Mouse (Mus musculus) C2C12 (cell line): ENCODE results near the gene Slc36a3.
A peak's percentile ranks its signal among the peaks of the same experiment; 100 is the strongest.

ENCODE experiments used
- CEBPB ChIP-seq: IDR thresholded peaks from one replicate; pipeline ENCODE4 v1.6.1; 2011; ENCODE audit warnings: low read depth, mild to moderate bottlenecking, control low read depth, moderate library complexity
- CTCF ChIP-seq: IDR thresholded peaks from one replicate; pipeline ENCODE4 v1.5.1; 2011; ENCODE audit not compliant: control insufficient read depth, insufficient read depth, insufficient read length
- MAX ChIP-seq: IDR thresholded peaks from one replicate; pipeline ENCODE4 v1.6.1; 2011; ENCODE audit warnings: mild to moderate bottlenecking, control low read depth
- MYOD1 ChIP-seq: IDR thresholded peaks from one replicate; pipeline ENCODE4 v1.6.1; 2011; ENCODE audit warnings: low read depth; ENCODE audit not compliant: control insufficient read depth, insufficient read length
- MYOG ChIP-seq: IDR thresholded peaks from one replicate; pipeline ENCODE4 v1.6.1; 2011; ENCODE audit not compliant: control insufficient read depth, insufficient read length; ENCODE audit errors: extremely low read depth
- USF1 ChIP-seq: IDR thresholded peaks from one replicate; pipeline ENCODE4 v1.6.1; 2011; ENCODE audit warnings: low read depth, mild to moderate bottlenecking, control low read depth, moderate library complexity

GRCm38 (mm10) chr11:55136770-55137547 is 14.5 kb downstream of the Slc36a3 start:
- no peak for TF ChIP-seq MAX
- no peak for TF ChIP-seq CTCF
- TF ChIP-seq MYOG, result no peak
- peak; percentile 56 for TF ChIP-seq USF1
- no peak for TF ChIP-seq MYOD1
- no peak for TF ChIP-seq CEBPB
